Mouse (Mus musculus) small intestine, adult 2 months (tissue): ENCODE measurements around the gene Cdh23.

Source experiments
- CTCF ChIP-seq: fragments of 200-500 bp; IDR thresholded peaks from 2 replicates; pipeline ENCODE4 v1.5.1; 2012; ENCODE audit warnings: low read depth, mild to moderate bottlenecking, control low read depth, inconsistent platforms, low read length, moderate library complexity, mixed read lengths; ENCODE audit not compliant: insufficient replicate concordance, insufficient read length; ENCODE audit errors: extremely low read depth
- POLR2A ChIP-seq: fragments of 200-500 bp; IDR thresholded peaks from 2 replicates; pipeline ENCODE4 v1.6.1; 2012; ENCODE audit warnings: low read depth, mild to moderate bottlenecking, control low read depth, inconsistent platforms, low read length, moderate library complexity

GRCm38 (mm10) chr10:60430591-60430990 is 265.7 kb downstream of the Cdh23 start:
- TF ChIP-seq POLR2A (no peak), CTCF (no peak)
